Mouse (Mus musculus) E14TG2a.4 (cell line): ENCODE measurements around the gene Gfod2.

Experiments used
- H3K27me3 ChIP-seq: 2 replicates; pipeline ENCODE4 v1.6.1; 2014; ENCODE audit warnings: low read length, control low read depth; ENCODE audit not compliant: insufficient read depth
- H3K36me3 ChIP-seq: 2 replicates; pipeline ENCODE4 v1.6.1; 2014; ENCODE audit warnings: low read length, control low read depth; ENCODE audit not compliant: insufficient read depth
- H3K4me1 ChIP-seq: replicated peaks from 2 replicates; pipeline ENCODE4 v1.6.1; 2014; ENCODE audit warnings: low read depth, low read length, control low read depth
- H3K4me3 ChIP-seq: replicated peaks from 2 replicates; pipeline ENCODE4 v1.5.1; 2014; ENCODE audit warnings: mild to moderate bottlenecking, low read length
- H3K9me3 ChIP-seq: 2 replicates; pipeline ENCODE4 v1.6.1; 2014; ENCODE audit warnings: low read length, control low read depth
- CTCF ChIP-seq: conservative IDR thresholded peaks from 2 replicates; pipeline ENCODE4 v1.5.1; 2014; ENCODE audit warnings: low read length
- NANOG ChIP-seq: IDR thresholded peaks from 2 replicates; pipeline ENCODE4 v1.6.1; 2014; ENCODE audit warnings: borderline replicate concordance, low read length, mixed read lengths
- POU5F1 ChIP-seq: IDR thresholded peaks from 2 replicates; pipeline ENCODE4 v1.6.1; 2014; ENCODE audit warnings: low read length, borderline replicate concordance

The Gfod2 gene

DNA sequence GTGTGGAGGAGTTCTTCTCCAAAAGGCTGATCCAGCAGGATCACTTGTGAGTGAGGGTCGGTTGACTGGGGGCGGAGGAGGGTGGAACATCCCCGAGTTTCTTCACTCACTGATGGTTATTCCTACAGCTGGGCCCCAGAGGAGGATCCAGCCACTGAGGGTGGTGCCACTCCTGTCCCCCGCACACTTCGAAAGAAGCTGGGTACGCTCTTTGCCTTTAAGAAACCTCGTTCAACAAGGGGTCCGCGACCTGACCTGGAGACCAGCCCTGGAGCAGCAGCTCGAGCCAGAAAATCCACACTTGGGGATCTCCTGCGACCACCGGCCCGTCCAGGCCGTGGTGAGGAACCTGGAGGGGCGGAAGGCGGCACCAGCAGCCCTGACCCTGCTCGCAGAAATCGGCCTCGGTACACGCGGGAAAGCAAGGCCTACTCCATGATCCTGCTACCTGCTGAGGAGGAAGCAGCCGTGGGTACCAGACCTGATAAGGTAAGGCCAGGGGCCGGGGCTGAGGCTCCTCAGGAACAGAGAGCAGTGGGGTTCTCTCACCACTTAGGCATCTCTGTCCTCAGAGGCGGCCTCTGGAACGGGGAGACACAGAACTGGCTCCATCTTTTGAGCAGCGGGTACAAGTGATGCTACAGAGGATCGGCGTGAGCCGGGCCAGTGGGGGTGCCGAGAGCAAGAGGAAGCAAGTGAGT, 63.2 kb downstream of the Gfod2 start:
- peaks cover 50% of the 10 kb centered on the region for H3K36me3 ChIP-seq
- peaks cover 47% of the 10 kb centered on the region for H3K4me1 ChIP-seq
- TF ChIP-seq CTCF = no peak
- TF ChIP-seq POU5F1 = no peak
- TF ChIP-seq NANOG = no peak

GRCm38 (mm10) chr8:105694051-105694799, 64.2 kb downstream of the Gfod2 start:
- H3K4me3 ChIP-seq = peak overlapping the region; percentile 80
- H3K27me3 ChIP-seq = peaks cover 67% of the 10 kb centered on the region
- peaks cover 48% of the 10 kb centered on the region for H3K4me1 ChIP-seq
- peaks cover 7% of the 10 kb centered on the region; the same call in 1 of the 2 replicates for H3K9me3 ChIP-seq
- no peak for TF ChIP-seq CTCF
- no peak for TF ChIP-seq POU5F1
- TF ChIP-seq NANOG = no peak
- peaks cover 46% of the 10 kb centered on the region for H3K36me3 ChIP-seq

More for the DNA sequence above, 63.2 kb downstream of the Gfod2 start:
- peaks cover 7% of the 10 kb centered on the region; the same call in 1 of the 2 replicates for H3K9me3 ChIP-seq
- H3K4me3 ChIP-seq = peak overlapping the region; percentile 80
- H3K27me3 ChIP-seq = peaks cover 62% of the 10 kb centered on the region

DNA sequence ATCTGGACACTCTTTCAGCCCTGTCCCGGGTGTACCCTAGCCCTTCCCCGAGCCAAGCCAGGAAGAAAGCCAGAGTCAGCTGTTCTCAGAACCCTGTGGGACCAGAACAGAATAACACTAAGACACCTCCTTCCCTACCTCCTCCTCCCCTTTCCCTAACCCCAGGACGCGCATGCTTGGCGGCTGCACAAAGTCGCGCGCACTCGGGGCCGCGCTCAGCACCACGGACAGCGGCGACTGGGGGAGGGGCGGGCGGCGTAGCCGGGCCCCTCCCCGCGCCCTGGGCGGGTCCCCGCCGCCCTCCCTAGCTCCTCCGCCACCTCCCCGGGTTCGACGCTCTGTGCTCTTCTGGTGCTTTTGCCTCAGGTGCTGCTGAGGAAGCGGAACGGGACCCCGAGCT, 64.8 kb downstream of the Gfod2 start:
- H3K9me3 ChIP-seq = peaks cover 7% of the 10 kb centered on the region; the same call in 1 of the 2 replicates
- TF ChIP-seq POU5F1 = no peak
- TF ChIP-seq CTCF = no peak
- no peak for TF ChIP-seq NANOG

GRCm38 (mm10) chr8:105692449-105693182, 65.8 kb downstream of the Gfod2 start:
- no peak for TF ChIP-seq NANOG
- TF ChIP-seq POU5F1 = no peak
- no peak for TF ChIP-seq CTCF
- no peak overlapping the region for H3K4me3 ChIP-seq
- H3K27me3 ChIP-seq = peaks cover 83% of the 10 kb centered on the region
- H3K36me3 ChIP-seq = peaks cover 32% of the 10 kb centered on the region
- H3K9me3 ChIP-seq = peaks cover 7% of the 10 kb centered on the region; the same call in 1 of the 2 replicates
- H3K4me1 ChIP-seq = peaks cover 63% of the 10 kb centered on the region

More for the DNA sequence above, 64.8 kb downstream of the Gfod2 start:
- H3K27me3 ChIP-seq = peaks cover 72% of the 10 kb centered on the region
- H3K36me3 ChIP-seq = peaks cover 42% of the 10 kb centered on the region
- peak overlapping the region; percentile 80 for H3K4me3 ChIP-seq
- H3K4me1 ChIP-seq = peaks cover 53% of the 10 kb centered on the region

DNA sequence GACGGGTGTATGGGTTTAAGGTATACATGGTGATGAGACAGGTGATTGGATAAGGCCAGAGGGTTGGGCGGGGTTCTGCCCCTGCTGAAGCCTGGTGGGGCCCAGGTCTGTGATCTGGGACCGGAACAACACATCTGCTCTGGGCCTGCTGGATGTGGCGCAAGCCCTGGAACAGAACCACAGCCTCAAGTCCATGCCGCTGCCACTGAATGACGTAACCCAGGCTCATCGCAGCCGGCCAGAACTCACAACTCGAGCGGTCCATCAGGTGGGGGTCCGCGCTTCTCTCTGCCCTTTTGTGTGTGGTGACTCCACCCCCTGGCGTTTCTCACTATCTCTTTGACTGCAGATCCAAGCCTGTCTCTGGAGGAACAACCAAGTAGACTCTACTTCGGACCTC, 67.5 kb downstream of the Gfod2 start:
- Histone ChIP-seq H3K9me3 (peaks cover 7% of the 10 kb centered on the region; the same call in 1 of the 2 replicates), H3K27me3 (peaks cover 71% of the 10 kb centered on the region), H3K36me3 (peaks cover 15% of the 10 kb centered on the region), H3K4me3 (peak overlapping the region; percentile 21; the same call in 1 of the 2 replicates), H3K4me1 (peaks cover 75% of the 10 kb centered on the region)
- no peak for TF ChIP-seq POU5F1
- no peak for TF ChIP-seq CTCF
- no peak for TF ChIP-seq NANOG

GRCm38 (mm10) chr8:105689983-105690360, 68.5 kb downstream of the Gfod2 start:
- TF ChIP-seq POU5F1 = no peak

DNA sequence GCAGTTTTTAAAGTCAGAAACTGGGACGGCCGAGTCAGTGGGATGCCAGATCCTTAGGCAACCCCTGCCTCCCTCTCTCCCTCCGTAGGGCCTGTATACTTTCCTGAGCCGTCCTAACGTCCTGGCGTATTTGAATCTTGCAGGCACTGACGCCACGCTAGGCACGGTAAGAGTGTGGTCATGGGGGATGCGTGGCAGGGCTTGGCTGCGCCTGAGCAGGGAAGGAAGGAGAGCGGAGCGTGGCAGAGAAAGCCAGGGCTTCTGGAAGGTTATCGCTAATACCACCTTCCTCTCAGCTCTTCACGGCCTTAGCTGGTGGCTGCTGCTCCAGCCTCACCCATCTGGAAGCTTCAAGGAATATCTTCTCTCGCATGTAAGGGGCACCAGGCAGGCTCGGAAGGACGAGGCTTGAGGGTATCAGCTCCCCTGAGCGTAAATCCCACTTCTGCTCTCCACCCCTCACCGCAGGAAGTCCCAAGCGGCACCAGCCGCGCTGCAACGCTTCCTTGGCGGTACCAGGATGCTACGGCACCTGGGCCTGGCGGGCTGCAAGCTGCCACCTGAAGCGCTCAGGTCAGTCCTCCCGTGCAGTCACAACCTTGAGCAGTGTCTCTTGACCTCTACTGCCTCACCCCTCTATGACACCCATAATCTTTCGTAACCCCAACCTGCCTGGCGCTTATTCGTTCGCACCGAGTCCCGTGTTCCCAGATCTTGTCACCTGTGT, 69.0 kb downstream of the Gfod2 start:
- H3K4me1 ChIP-seq = peaks cover 73% of the 10 kb centered on the region
- H3K4me3 ChIP-seq = peak overlapping the region; percentile 43
- TF ChIP-seq POU5F1 = no peak
- TF ChIP-seq CTCF = no peak
- TF ChIP-seq NANOG = no peak
- H3K9me3 ChIP-seq = peaks cover 7% of the 10 kb centered on the region; the same call in 1 of the 2 replicates
- H3K27me3 ChIP-seq = peaks cover 58% of the 10 kb centered on the region
- H3K36me3 ChIP-seq = peaks cover 12% of the 10 kb centered on the region

More at GRCm38 (mm10) chr8:105689983-105690360, 68.5 kb downstream of the Gfod2 start:
- Histone ChIP-seq H3K36me3 (peaks cover 10% of the 10 kb centered on the region), H3K4me3 (peak overlapping the region; percentile 43), H3K27me3 (peaks cover 63% of the 10 kb centered on the region), H3K9me3 (peaks cover 7% of the 10 kb centered on the region; the same call in 1 of the 2 replicates), H3K4me1 (peaks cover 76% of the 10 kb centered on the region)
